Mouse (Mus musculus): ENCODE measurements around the gene Vps54.
"Not testable (repeated sequence)": the region's sequence is repeated elsewhere in the genome, so short reads cannot be mapped to it uniquely, and the experiment has no call there.

Gene Vps54

GRCm38 (mm10) chr11:21239021-21239661 lies at the start of gene Vps54:
TSS of gene Vps54 (plus strand) at chr11:21239281.
- DNase-seq: peak; percentile 43 to 73

GRCm38 (mm10) chr11:21191821-21192220 lies 47.3 kb upstream of the Vps54 start:
- not testable (repeated sequence) for DNase-seq

GRCm38 (mm10) chr11:21194851-21195250 lies 44.2 kb upstream of the Vps54 start:
- no peak for DNase-seq

- DNase-seq: no peak
Measured at GRCm38 (mm10) chr11:21209046-21209445, 30.0 kb upstream of the Vps54 start.

GRCm38 (mm10) chr11:21209701-21210100 lies 29.4 kb upstream of the Vps54 start:
- DNase-seq: peak in 1 of 2 experiments; percentile 13

GRCm38 (mm10) chr11:21217419-21217818 lies 21.7 kb upstream of the Vps54 start:
- peak in 1 of 2 experiments; percentile 10 for DNase-seq

- no peak for DNase-seq
Measured at GRCm38 (mm10) chr11:21219281-21219680, 19.8 kb upstream of the Vps54 start.

GRCm38 (mm10) chr11:21219851-21220587 lies 19.1 kb upstream of the Vps54 start:
- no peak for DNase-seq

GRCm38 (mm10) chr11:21220754-21221153 lies 18.3 kb upstream of the Vps54 start:
- DNase-seq: no peak

GRCm38 (mm10) chr11:21221396-21221795 lies 17.7 kb upstream of the Vps54 start:
- no peak for DNase-seq

- DNase-seq: no peak
Measured at GRCm38 (mm10) chr11:21222606-21223207, 16.4 kb upstream of the Vps54 start.

- no peak for DNase-seq
Measured at GRCm38 (mm10) chr11:21223539-21223938, 15.5 kb upstream of the Vps54 start.

GRCm38 (mm10) chr11:21224041-21224440 lies 15.0 kb upstream of the Vps54 start:
- no peak for DNase-seq

- DNase-seq: no peak
Measured at GRCm38 (mm10) chr11:21224446-21224845, 14.6 kb upstream of the Vps54 start.

- DNase-seq: no peak
Measured at GRCm38 (mm10) chr11:21224983-21225382, 14.1 kb upstream of the Vps54 start.

GRCm38 (mm10) chr11:21235381-21235780 lies 3.7 kb upstream of the Vps54 start:
- DNase-seq: peak in 1 of 2 experiments; percentile 57

GRCm38 (mm10) chr11:21235821-21236220 lies 3.3 kb upstream of the Vps54 start:
- peak in 1 of 2 experiments; percentile 53 for DNase-seq

- peak; percentile 37 to 60 for DNase-seq
Measured at GRCm38 (mm10) chr11:21236996-21237395, 2.1 kb upstream of the Vps54 start.

GRCm38 (mm10) chr11:21237474-21238278 lies 1.4 kb upstream of the Vps54 start:
- no peak for DNase-seq

- DNase-seq: peak in 1 of 2 experiments; percentile 70
Measured at GRCm38 (mm10) chr11:21238279-21239020, 631 bp upstream of the Vps54 start.

- DNase-seq: no peak
Measured at GRCm38 (mm10) chr11:21239763-21240509, 855 bp downstream of the Vps54 start.
